Mouse (Mus musculus) heart, embryonic 12.5 days (tissue): ENCODE results near the gene Chdh. TPM values are rescaled to one million over a fixed set of nuclear protein-coding genes. Genes with fewer than 3 reads are reported as not detected.
A peak's percentile ranks its signal among the peaks of the same experiment; 100 is the strongest.

Source experiments
- ATAC-seq: fragments of 200-750 bp; cut with Nextera tagmentation; 2 replicates; pipeline ENCODE4 v1.8.0; 2017; ENCODE audit warnings: moderate TSS enrichment, moderate library complexity; ENCODE audit not compliant: insufficient number of reproducible peaks, low FRiP score
- H3K27ac ChIP-seq: fragments of 300-500 bp; sonication (generic); 2 replicates; pipeline ENCODE4 v1.5.1; 2016; ENCODE audit warnings: mild to moderate bottlenecking, moderate library complexity; ENCODE audit not compliant: poor library complexity, severe bottlenecking
- H3K27me3 ChIP-seq: fragments of 300-500 bp; sonication (generic); replicated peaks from 2 replicates; pipeline ENCODE4 v1.6.1; 2016; ENCODE audit warnings: mild to moderate bottlenecking, moderate library complexity
- H3K36me3 ChIP-seq: fragments of 300-500 bp; sonication (generic); 2 replicates; pipeline ENCODE4 v1.6.1; 2016; ENCODE audit warnings: mild to moderate bottlenecking, moderate library complexity
- H3K4me1 ChIP-seq: fragments of 300-500 bp; sonication (generic); replicated peaks from 2 replicates; pipeline ENCODE4 v1.6.1; 2016; ENCODE audit warnings: mild to moderate bottlenecking
- H3K4me2 ChIP-seq: fragments of 300-500 bp; sonication (generic); 2 replicates; pipeline ENCODE4 v1.6.1; 2016; ENCODE audit warnings: mild to moderate bottlenecking, moderate library complexity
- H3K4me3 ChIP-seq: fragments of 300-500 bp; sonication (generic); 2 replicates; pipeline ENCODE4 v1.5.1; 2016; ENCODE audit warnings: mild to moderate bottlenecking
- H3K9ac ChIP-seq: fragments of 300-500 bp; sonication (generic); 2 replicates; pipeline ENCODE4 v1.6.1; 2016; ENCODE audit warnings: mild to moderate bottlenecking, moderate library complexity
- H3K9me3 ChIP-seq: fragments of 300-500 bp; sonication (generic); replicated peaks from 2 replicates; pipeline ENCODE4 v1.6.1; 2016; ENCODE audit warnings: mild to moderate bottlenecking, moderate library complexity
- WGBS: fragments of 180-500 bp; shearing (Covaris S2); methylation state at CpG from one replicate; pipeline ENCODE4 v1.1.7; 2016; 5-methylcytosine and 5-hydroxymethylcytosine counted together
- polyA plus RNA-seq: library from polyadenylated mRNA; unstranded; fragments of >200 nt; fragmentation: Nextera tagmentation; extraction: Ambion mirVana; gene quantifications from 2 replicates; pipeline ENCODE4 v1.2.1, GENCODE M21; 2016

Chdh gene
- 0.26 and 0.45 TPM in 2 replicates for polyA plus RNA-seq

DNA sequence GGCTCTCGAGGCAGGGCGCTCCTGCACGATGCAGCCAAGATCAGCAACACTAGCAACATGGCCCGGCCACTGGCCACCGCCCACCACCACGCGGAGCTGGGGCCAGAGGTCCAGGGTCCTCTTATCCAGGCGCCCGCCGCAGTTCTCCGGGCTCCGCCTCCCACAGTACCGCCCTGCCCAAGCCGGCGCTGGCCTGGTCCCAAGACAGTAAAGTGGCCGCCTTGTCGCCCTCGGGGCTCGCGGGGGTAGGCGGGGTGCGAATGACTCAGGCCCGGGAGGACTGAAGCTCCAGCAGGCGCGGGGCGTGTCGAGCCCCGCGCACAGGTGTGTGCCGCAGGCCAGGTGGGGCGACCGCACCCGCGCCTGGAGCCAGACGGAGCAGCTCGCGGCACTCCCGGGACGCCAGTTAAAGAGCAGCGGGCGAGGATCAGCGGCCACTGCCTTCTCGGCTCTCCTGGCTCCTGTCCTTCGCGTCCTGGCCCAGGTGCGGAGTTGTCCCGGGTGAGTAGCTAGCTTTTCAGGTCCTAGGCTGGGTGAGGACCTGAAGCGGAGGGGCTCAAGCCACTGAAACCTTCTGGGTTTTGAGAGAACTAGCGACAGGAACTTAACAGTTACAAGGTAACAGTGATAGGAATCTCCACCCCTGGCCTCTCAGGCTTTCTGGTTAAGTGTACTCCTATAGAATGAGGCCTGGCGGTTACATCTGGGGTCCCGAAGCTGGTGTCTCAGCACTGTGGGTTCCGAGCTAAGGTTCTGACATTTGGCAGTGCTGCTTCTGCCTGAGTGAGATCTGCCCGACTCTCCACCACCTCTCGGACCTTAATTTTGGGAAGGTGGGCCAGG, at the start of gene Chdh, which contains the start of gene Il17rb:
Gene Chdh (plus strand): TSS at position 291 of the 843 bp plus-strand sequence.
Gene Il17rb (minus strand): TSS at position 164 of the 843 bp plus-strand sequence.
- Histone ChIP-seq H3K9me3 (no peaks in the 10 kb centered on the region), H3K9ac (peak within 1 kb of the TSS; percentile 40), H3K4me3 (peak within 1 kb of the TSS; percentile 51), H3K27me3 (peaks cover 52% of the 10 kb centered on the region), H3K27ac (no peak within 1 kb of the TSS), H3K4me1 (peaks cover 13% of the 10 kb centered on the region; the same call in 1 of the 2 replicates), H3K36me3 (no peaks in the 10 kb centered on the region), H3K4me2 (peak within 1 kb of the TSS; percentile 87)
- peak; percentile 41; the same call in 1 of the 2 replicates for ATAC-seq
- 7% methylated on average over 54 of the region's 54 CpGs for WGBS

DNA sequence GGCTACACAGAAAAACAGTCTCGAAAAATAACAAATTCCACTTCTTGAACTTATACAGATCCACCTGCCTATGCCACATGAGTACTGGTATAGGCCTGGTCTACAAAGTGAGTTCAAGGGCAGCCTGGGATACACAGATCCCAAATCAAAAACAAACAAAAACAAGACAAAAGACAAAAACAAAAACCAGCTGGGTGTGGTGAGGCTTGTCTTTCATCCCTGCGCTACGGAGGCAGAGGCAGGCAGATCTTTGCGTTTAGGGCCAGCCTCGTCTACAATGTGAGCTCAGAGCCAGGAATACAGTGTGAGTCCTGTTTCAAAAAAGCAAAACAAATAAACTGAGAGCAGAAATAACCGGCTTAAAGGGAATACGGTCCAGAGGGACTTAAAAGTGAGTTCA, 41.2 kb upstream of the Chdh start:
- Histone ChIP-seq H3K9me3 (0 out of 2 replicates have a peak, but pooled peaks cover 3% of the 10 kb centered on the region), H3K4me3 (peak overlapping the region; percentile 92), H3K27me3 (no peaks in the 10 kb centered on the region), H3K9ac (peak overlapping the region; percentile 40; the same call in 1 of the 2 replicates), H3K4me1 (peaks cover 17% of the 10 kb centered on the region), H3K36me3 (peaks cover 28% of the 10 kb centered on the region), H3K4me2 (peak overlapping the region; percentile 71), H3K27ac (no peak overlapping the region)
- 57% methylated on average over 7 of the region's 7 CpGs for WGBS
- no peak for ATAC-seq

DNA sequence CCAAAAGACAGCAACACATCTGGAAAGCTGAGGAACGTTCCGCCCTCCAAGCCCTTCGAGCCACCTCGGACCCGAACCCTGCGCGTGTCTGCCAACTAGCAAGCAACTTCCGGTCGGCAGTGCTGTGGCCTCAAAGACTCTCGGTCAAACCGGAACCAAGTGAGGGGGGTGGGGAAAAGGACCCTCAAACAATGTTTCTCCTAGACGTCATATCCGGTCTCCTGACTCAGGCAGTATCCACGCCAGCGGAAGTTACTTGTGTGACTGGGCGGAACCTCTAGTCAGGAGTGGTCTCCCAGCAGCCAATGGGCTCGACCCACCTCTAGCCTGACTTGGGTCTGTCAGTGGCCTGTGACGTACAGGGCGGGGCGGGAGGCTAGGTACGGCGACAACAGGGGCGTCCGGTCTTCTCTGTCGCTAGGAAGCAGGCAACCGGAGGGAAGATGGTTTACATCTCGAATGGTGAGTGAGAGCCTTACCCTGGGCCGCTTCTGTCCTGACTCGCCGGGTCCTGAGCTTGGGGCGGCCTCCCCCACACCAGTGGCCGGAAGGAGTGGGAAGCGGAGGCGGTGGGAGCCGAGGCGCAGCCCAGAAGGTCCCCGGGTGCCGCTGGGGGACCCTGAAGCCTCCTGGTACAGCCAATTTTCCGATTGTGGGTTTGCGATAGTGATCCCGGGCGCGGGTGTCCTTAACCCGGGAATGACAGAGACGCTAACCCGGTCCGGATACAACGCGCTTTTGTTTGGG, 40.6 kb upstream of the Chdh start, which contains the start of gene Selenok:
Gene Selenok (plus strand): TSS at position 234 of the 747 bp plus-strand sequence.
- under 1% methylated on average over 49 of the region's 49 CpGs for WGBS
- peak; percentile 100 for ATAC-seq
- no peaks in the 10 kb centered on the region for H3K9me3 ChIP-seq
- H3K4me2 ChIP-seq, result peak within 1 kb of the TSS; percentile 83
- H3K27me3 ChIP-seq, result no peaks in the 10 kb centered on the region
- H3K4me1 ChIP-seq, result peaks cover 17% of the 10 kb centered on the region
- peak within 1 kb of the TSS; percentile 86 for H3K9ac ChIP-seq
- peaks cover 35% of the 10 kb centered on the region for H3K36me3 ChIP-seq
- peak within 1 kb of the TSS; percentile 92 for H3K4me3 ChIP-seq
- peak within 1 kb of the TSS; percentile 85 for H3K27ac ChIP-seq

DNA sequence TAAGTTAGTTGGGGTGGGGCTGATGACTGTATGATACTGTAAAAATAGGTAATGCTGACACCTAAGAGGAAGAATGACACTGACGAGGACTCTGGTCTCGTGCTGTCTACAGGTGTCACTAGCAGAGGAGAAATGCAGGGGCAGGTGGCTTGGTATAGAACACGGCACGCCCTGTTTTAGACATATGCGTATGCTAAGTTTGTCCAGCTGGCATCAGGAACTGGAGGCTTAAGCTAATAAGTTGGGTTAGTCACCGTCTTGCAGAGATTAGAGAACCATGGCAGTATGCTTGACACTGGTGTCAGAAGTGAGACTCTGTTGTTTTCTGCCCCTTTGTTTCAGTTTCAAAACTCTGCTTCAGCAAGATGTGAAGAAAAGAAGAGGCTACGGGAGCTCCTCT, 37.4 kb upstream of the Chdh start:
- H3K4me1 ChIP-seq, result peaks cover 17% of the 10 kb centered on the region
- WGBS, result 88% methylated on average over 7 of the region's 7 CpGs
- H3K27ac ChIP-seq, result no peak overlapping the region
- ATAC-seq, result no peak
- no peak overlapping the region for H3K4me2 ChIP-seq
- no peak overlapping the region for H3K4me3 ChIP-seq
- peaks cover 58% of the 10 kb centered on the region for H3K36me3 ChIP-seq
- H3K27me3 ChIP-seq, result no peaks in the 10 kb centered on the region
- no peaks in the 10 kb centered on the region for H3K9me3 ChIP-seq
- no peak overlapping the region for H3K9ac ChIP-seq

DNA sequence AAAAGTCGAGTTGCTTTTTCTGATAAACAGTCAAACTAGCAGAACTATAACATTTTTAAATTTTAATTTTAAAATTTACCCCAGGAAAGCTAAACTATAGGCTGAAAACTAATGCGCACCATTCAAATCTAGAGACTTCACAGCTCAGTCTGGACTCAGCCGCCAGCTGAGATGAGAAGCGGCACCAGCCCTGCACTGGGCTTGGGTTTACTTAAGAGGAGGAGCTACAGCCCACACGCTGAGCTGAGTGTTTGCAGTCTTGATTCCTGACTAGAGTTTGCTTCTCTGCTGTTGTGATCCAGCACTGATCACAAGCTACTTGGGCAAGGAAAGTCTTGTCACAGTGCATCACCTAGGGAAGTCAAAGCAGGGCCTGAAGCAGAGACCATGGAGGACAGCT, 36.8 kb upstream of the Chdh start:
- no peak for ATAC-seq
- Histone ChIP-seq H3K36me3 (peaks cover 63% of the 10 kb centered on the region), H3K27me3 (no peaks in the 10 kb centered on the region), H3K4me3 (no peak overlapping the region), H3K27ac (no peak overlapping the region), H3K9ac (no peak overlapping the region), H3K9me3 (no peaks in the 10 kb centered on the region), H3K4me1 (peaks cover 17% of the 10 kb centered on the region), H3K4me2 (no peak overlapping the region)
- 84% methylated on average over 5 of the region's 5 CpGs for WGBS

DNA sequence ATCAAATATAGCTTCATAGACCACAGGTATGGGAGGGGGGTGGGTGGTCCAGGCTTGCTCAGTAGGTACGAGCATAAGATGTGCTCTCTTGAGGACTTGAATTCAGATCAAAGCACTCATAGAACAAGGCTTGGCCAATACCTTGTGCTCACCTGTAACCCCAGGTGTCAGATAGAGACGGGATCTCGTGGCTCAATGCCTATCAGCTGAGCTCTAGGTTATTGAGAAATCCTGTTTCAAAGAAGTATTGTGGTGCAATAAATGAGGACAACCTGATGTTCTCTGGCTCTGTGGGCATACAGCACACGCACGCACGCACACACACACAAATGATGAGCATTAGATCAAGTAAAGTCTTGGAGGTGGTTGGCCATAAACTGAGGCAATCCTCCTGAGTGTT, 31.9 kb upstream of the Chdh start:
- peaks cover 10% of the 10 kb centered on the region for H3K4me1 ChIP-seq
- ATAC-seq, result no peak
- no peaks in the 10 kb centered on the region for H3K9me3 ChIP-seq
- H3K9ac ChIP-seq, result no peak overlapping the region
- 95% methylated on average over 6 of the region's 6 CpGs for WGBS
- no peak overlapping the region for H3K4me2 ChIP-seq
- H3K36me3 ChIP-seq, result peaks cover 60% of the 10 kb centered on the region
- no peaks in the 10 kb centered on the region for H3K27me3 ChIP-seq
- H3K4me3 ChIP-seq, result no peak overlapping the region
- no peak overlapping the region for H3K27ac ChIP-seq

DNA sequence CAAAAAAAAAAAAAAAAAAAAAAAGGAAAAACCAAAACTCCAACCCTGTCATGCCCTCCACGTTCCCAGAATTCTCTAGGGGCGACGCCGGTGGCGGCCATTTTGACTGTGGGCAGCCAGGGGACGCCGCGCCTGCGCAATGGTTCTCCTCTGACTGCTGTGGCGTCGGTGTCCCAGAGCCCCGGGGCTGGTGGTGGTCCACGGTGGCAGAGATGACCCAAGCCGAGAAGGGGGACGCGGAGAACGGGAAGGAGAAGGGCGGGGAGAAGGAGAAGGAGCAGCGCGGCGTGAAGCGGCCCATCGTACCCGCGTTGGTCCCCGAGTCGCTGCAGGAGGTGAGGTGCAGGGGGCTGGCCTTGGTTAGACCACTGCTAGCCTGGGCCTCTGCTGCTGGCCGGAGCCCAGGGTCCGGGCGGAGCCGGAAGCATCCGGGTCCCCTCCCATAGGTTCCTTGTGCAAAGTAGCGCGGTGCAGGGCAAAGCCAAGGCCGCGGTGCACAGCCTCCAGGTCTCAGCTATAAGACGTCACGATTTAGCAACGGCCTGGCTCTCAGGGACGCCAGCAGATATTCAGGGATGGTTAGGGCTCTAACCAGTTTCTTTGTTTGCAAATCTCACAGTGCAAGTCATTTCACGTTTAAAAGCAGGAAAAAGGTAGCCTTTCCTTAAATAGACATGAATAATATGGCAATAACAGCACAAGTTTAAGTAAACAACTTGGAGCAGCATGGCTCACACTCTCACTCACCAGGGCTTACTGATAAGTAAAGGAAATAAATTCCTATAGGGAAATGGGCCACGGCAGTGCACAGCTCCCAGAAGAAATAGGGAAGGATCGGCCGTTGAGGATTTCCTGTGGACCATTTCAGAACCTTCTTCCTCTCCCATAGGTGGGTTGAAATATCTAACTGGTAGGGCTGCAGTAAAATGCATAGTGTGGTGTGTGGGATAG, 30.3 kb upstream of the Chdh start, which contains the start of gene Actr8:
Gene Actr8 (plus strand): TSS at position 84 of the 951 bp plus-strand sequence.
- Histone ChIP-seq H3K4me2 (peak within 1 kb of the TSS; percentile 79), H3K4me1 (peaks cover 10% of the 10 kb centered on the region), H3K9me3 (no peaks in the 10 kb centered on the region), H3K9ac (peak within 1 kb of the TSS; percentile 91), H3K27ac (peak within 1 kb of the TSS; percentile 95), H3K4me3 (peak within 1 kb of the TSS; percentile 94), H3K27me3 (no peaks in the 10 kb centered on the region), H3K36me3 (peaks cover 60% of the 10 kb centered on the region)
- ATAC-seq, result peak; percentile 95
- 2% methylated on average over 44 of the region's 44 CpGs for WGBS

DNA sequence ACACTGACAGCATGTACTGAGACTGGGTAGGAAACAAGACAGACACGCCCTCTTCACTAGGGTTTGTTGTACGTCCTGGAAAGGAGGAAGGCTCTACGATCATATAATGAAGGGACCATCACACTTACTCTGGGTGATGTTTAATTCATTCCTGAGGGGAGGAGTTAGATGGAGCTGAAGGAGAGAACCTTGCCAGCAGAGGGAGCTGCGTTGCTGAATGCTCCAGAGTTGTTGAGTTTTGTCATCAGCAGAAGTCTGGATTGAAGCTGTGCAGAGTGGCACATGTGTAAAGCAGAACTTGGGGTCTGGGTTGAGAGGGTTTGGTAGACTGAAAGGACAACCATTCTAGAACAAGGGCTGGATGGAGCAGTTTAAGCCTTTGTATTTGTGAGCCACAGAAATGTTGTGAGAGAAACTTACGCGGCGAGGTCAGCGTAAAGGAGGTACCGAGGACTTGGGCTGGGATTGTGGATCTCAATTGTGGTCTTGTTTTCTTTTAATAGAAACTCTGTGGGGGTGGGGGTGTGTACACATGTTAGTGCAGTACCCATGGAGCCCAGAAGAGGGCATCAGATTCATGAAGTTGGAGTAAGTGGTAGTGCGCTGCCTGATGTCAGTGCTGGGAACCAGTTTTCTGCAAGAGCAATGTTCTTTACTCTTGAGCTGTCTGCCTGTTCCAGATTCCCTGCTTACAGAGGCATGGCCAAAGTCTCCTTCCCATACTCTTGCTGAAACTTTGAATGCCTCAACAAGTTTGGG, 28.2 kb upstream of the Chdh start:
- Histone ChIP-seq H3K4me3 (no peak overlapping the region), H3K9ac (no peak overlapping the region), H3K27me3 (no peaks in the 10 kb centered on the region), H3K4me2 (no peak overlapping the region), H3K36me3 (peaks cover 65% of the 10 kb centered on the region), H3K4me1 (peaks cover 10% of the 10 kb centered on the region), H3K27ac (no peak overlapping the region), H3K9me3 (no peaks in the 10 kb centered on the region)
- WGBS, result 95% methylated on average over 10 of the region's 10 CpGs
- ATAC-seq, result no peak

DNA sequence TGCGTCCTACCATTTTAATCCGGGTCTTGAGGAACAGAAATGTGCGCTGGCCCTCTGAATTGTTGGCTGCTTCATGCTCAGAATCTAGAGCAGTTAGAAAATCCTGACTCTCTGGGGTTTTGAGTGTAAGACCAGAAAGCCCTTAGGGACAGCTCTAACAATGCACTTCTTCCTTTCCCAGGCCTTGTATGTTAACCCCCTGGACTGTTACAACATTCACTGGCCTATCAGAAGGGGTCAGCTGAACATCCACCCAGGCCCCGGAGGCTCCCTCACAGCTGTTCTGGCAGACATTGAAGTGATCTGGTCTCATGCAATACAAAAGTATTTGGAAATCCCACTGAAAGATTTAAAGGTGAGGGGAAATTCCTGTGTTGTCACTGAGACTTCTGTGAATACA, 22.7 kb upstream of the Chdh start:
- 93% methylated on average over 4 of the region's 4 CpGs for WGBS
- no peak overlapping the region for H3K4me2 ChIP-seq
- H3K27me3 ChIP-seq, result no peaks in the 10 kb centered on the region
- H3K27ac ChIP-seq, result no peak overlapping the region
- ATAC-seq, result no peak
- H3K36me3 ChIP-seq, result peaks cover 100% of the 10 kb centered on the region
- H3K4me3 ChIP-seq, result no peak overlapping the region
- H3K9ac ChIP-seq, result no peak overlapping the region
- no peaks in the 10 kb centered on the region for H3K9me3 ChIP-seq
- no peaks in the 10 kb centered on the region for H3K4me1 ChIP-seq

DNA sequence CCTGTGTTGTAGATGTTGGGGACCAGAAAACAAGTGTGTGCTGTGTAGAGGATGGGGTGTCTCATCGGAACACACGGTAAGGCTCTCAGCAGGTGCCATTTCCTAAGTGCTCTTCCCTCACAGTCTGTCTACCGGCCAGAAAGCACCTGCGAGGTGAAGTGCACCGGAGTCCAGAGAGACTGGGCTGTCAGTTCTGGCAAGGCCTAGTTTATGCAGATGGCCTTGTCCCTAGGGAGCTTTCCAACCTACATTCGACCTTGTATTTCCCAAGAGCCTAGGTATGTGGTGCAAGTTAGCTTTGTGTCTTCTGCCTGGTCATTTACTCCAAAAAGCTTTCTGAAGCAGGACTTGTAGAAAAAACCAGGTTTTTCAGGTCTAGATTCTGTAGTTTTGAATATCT, 21.5 kb upstream of the Chdh start:
- Histone ChIP-seq H3K4me1 (no peaks in the 10 kb centered on the region), H3K9ac (no peak overlapping the region), H3K27ac (no peak overlapping the region), H3K4me3 (no peak overlapping the region), H3K9me3 (no peaks in the 10 kb centered on the region), H3K36me3 (peaks cover 100% of the 10 kb centered on the region), H3K4me2 (no peak overlapping the region), H3K27me3 (no peaks in the 10 kb centered on the region)
- 93% methylated on average over 6 of the region's 6 CpGs for WGBS
- no peak for ATAC-seq
